Mouse (Mus musculus) CH12.LX (cell line): ENCODE results near the gene Rpl3l. TPM values are rescaled to one million over a fixed set of nuclear protein-coding genes. Genes with fewer than 3 reads are reported as not detected.

ENCODE experiments used
- DNase-seq: peaks from one replicate; pipeline ENCODE4 v3.0.0-alpha.2; 2013; ENCODE audit errors: extremely low read depth
- H3K27ac ChIP-seq: 2 replicates; pipeline ENCODE4 v1.5.1; 2012; ENCODE audit warnings: low read depth, mild to moderate bottlenecking, control low read depth, moderate library complexity; ENCODE audit not compliant: insufficient read depth
- H3K27me3 ChIP-seq: replicated peaks from 2 replicates; pipeline ENCODE3; 2012; ENCODE audit warnings: inconsistent platforms
- H3K36me3 ChIP-seq, 2 experiments: replicated peaks in 1 of 2; 2 replicates each; pipeline versions ENCODE3 to v1.6.1; 2012; ENCODE audit warnings: inconsistent platforms in 1 of 2, low read length in 1 of 2, mild to moderate bottlenecking in 1 of 2, mixed read lengths in 1 of 2, moderate library complexity in 1 of 2; ENCODE audit not compliant: control insufficient read depth in 1 of 2, insufficient read depth in 1 of 2
- H3K4me1 ChIP-seq, 2 experiments: 2 replicates each; pipeline ENCODE4 v1.6.1; 2012; ENCODE audit warnings: inconsistent platforms in 1 of 2, moderate library complexity in 1 of 2; ENCODE audit not compliant: insufficient read depth in 2 of 2, control insufficient read depth in 1 of 2
- H3K4me2 ChIP-seq: 2 replicates; pipeline ENCODE4 v1.6.1; 2012; ENCODE audit warnings: low read depth, mild to moderate bottlenecking, control low read depth; ENCODE audit not compliant: poor library complexity, insufficient read depth, severe bottlenecking
- H3K4me3 ChIP-seq, 3 experiments: fragments of 150-350 bp in 1 of 3; sonication (generic) in 1 of 3; replicated peaks in 1 of 3; 2 replicates each; pipeline versions ENCODE3 to v1.5.1; 2011 to 2012; ENCODE audit warnings: low read depth in 2 of 3, low read length in 2 of 3, mild to moderate bottlenecking in 2 of 3, moderate library complexity in 2 of 3, control low read depth in 1 of 3, improper control_type of control experiment in 1 of 3, inconsistent platforms in 1 of 3, mixed read lengths in 1 of 3; ENCODE audit not compliant: poor library complexity in 1 of 3
- H3K79me2 ChIP-seq: replicated peaks from 2 replicates; pipeline ENCODE4 v1.6.1; 2012; ENCODE audit warnings: mild to moderate bottlenecking, moderate library complexity; ENCODE audit not compliant: control insufficient read depth, poor library complexity, insufficient read depth, severe bottlenecking; ENCODE audit errors: extremely low read depth
- H3K9ac ChIP-seq: 2 replicates; pipeline ENCODE4 v1.6.1; 2012; ENCODE audit warnings: low read depth, mild to moderate bottlenecking, control low read depth, moderate library complexity; ENCODE audit not compliant: insufficient read depth
- H3K9me3 ChIP-seq: replicated peaks from 2 replicates; pipeline ENCODE3; 2012; ENCODE audit warnings: low read length, inconsistent platforms, mixed read lengths
- BHLHE40 ChIP-seq: IDR thresholded peaks from 2 replicates; pipeline ENCODE4 v1.6.1; 2011; ENCODE audit warnings: mild to moderate bottlenecking, low read depth, low read length, improper control_type of control experiment
- CHD1 ChIP-seq: IDR thresholded peaks from 2 replicates; pipeline ENCODE4 v1.6.1; 2012; ENCODE audit warnings: low read depth, low read length, improper control_type of control experiment, inconsistent platforms
- CHD2 ChIP-seq: IDR thresholded peaks from 2 replicates; pipeline ENCODE4 v1.6.1; 2011; ENCODE audit warnings: low read length, improper control_type of control experiment
- E2F4 ChIP-seq: IDR thresholded peaks from 2 replicates; pipeline ENCODE4 v1.6.1; 2011; ENCODE audit warnings: low read depth, low read length, improper control_type of control experiment; ENCODE audit not compliant: insufficient replicate concordance
- ELF1 ChIP-seq: IDR thresholded peaks from 2 replicates; pipeline ENCODE4 v1.6.1; 2014; ENCODE audit warnings: low read depth, mild to moderate bottlenecking, inconsistent platforms, low read length, improper control_type of control experiment
- ETS1 ChIP-seq: conservative IDR thresholded peaks from 2 replicates; pipeline ENCODE4 v1.6.1; 2012; ENCODE audit warnings: low read depth, mild to moderate bottlenecking, inconsistent platforms, low read length, improper control_type of control experiment, moderate library complexity
- HCFC1 ChIP-seq: IDR thresholded peaks from 2 replicates; pipeline ENCODE4 v1.6.1; 2012; ENCODE audit warnings: low read depth, mild to moderate bottlenecking, inconsistent platforms, low read length, improper control_type of control experiment
- IRF4 ChIP-seq: IDR thresholded peaks from 2 replicates; pipeline ENCODE4 v1.6.1; 2014; ENCODE audit warnings: low read depth, mild to moderate bottlenecking, inconsistent platforms, low read length, improper control_type of control experiment
- JUN ChIP-seq: IDR thresholded peaks from 2 replicates; pipeline ENCODE4 v1.6.1; 2011; ENCODE audit warnings: low read depth, mild to moderate bottlenecking, low read length, improper control_type of control experiment, moderate library complexity; ENCODE audit not compliant: insufficient read depth
- JUND ChIP-seq: conservative IDR thresholded peaks from 2 replicates; pipeline ENCODE4 v1.6.1; 2011; ENCODE audit warnings: low read depth, low read length, improper control_type of control experiment
- KAT2A ChIP-seq: IDR thresholded peaks from 2 replicates; pipeline ENCODE4 v1.6.1; 2012; ENCODE audit warnings: low read length, improper control_type of control experiment, inconsistent platforms; ENCODE audit not compliant: insufficient replicate concordance
- MAFK ChIP-seq: IDR thresholded peaks from 2 replicates; pipeline ENCODE4 v1.6.1; 2011; ENCODE audit warnings: low read length, improper control_type of control experiment; ENCODE audit not compliant: insufficient replicate concordance
- MEF2A ChIP-seq: IDR thresholded peaks from 2 replicates; pipeline ENCODE4 v1.6.1; 2014; ENCODE audit warnings: low read depth, mild to moderate bottlenecking, inconsistent platforms, low read length, improper control_type of control experiment, borderline replicate concordance
- MXI1 ChIP-seq: IDR thresholded peaks from 2 replicates; pipeline ENCODE4 v1.6.1; 2011; ENCODE audit warnings: mild to moderate bottlenecking, low read depth, low read length, improper control_type of control experiment
- POLR2A ChIP-seq: IDR thresholded peaks from 2 replicates; pipeline ENCODE4 v1.6.1; 2011; ENCODE audit warnings: low read depth, mild to moderate bottlenecking, improper control_type of control experiment, low read length
- RAD21 ChIP-seq: IDR thresholded peaks from 2 replicates; pipeline ENCODE4 v1.6.1; 2011; ENCODE audit warnings: low read depth, mild to moderate bottlenecking, low read length, improper control_type of control experiment, moderate library complexity
- SIN3A ChIP-seq: IDR thresholded peaks from 2 replicates; pipeline ENCODE4 v1.6.1; 2012; ENCODE audit warnings: low read length, improper control_type of control experiment, inconsistent platforms
- SMC3 ChIP-seq: IDR thresholded peaks from 2 replicates; pipeline ENCODE4 v1.6.1; 2011; ENCODE audit warnings: low read depth, low read length, improper control_type of control experiment
- TBP ChIP-seq: conservative IDR thresholded peaks from 2 replicates; pipeline ENCODE4 v1.6.1; 2011; ENCODE audit warnings: low read depth, low read length, improper control_type of control experiment
- TCF12 ChIP-seq: IDR thresholded peaks from 2 replicates; pipeline ENCODE4 v1.6.1; 2014; ENCODE audit warnings: low read depth, mild to moderate bottlenecking, inconsistent platforms, low read length, improper control_type of control experiment
- USF2 ChIP-seq: conservative IDR thresholded peaks from 2 replicates; pipeline ENCODE4 v1.6.1; 2011; ENCODE audit warnings: low read depth, low read length, improper control_type of control experiment
- ZKSCAN1 ChIP-seq: IDR thresholded peaks from 2 replicates; pipeline ENCODE4 v1.6.1; 2012; ENCODE audit warnings: low read depth, inconsistent platforms, low read length, improper control_type of control experiment, borderline replicate concordance
- ZNF384 ChIP-seq: IDR thresholded peaks from 2 replicates; pipeline ENCODE4 v1.6.1; 2012; ENCODE audit warnings: low read depth, low read length, improper control_type of control experiment, inconsistent platforms
- dilution Hi-C: fragments of 300-500 bp; cut with MboI; formaldehyde crosslinking; loops from 2 replicates; pipeline ENCODE4 v1.14.3; 2020; ENCODE audit warnings: low sequenced_read_pairs; ENCODE audit not compliant: extremely low pct_unique_long_range_greater_than_20kb, extremely low pct_ligation_motif_present
- in situ Hi-C: fragments of 300-500 bp; cut with MboI; formaldehyde crosslinking; loops from 3 replicates; pipeline ENCODE4 v1.14.3; 2019; ENCODE audit warnings: low sequenced_read_pairs, low pct_ligation_motif_present, low pct_unique_long_range_greater_than_20kb, mixed read lengths
- polyA plus RNA-seq: library from polyadenylated mRNA; unstranded; fragments of >175 nt; gene quantifications from 2 replicates; pipeline ENCODE4 v1.2.1, GENCODE M21; 2012; ENCODE audit warnings: low read depth; ENCODE audit not compliant: insufficient read length
- total RNA-seq, 2 experiments: library from RNA; depleted of rRNA; stranded (reverse); fragments of 300-350 nt in 1 of 2; fragments of >200 nt in 1 of 2; gene quantifications; 2 replicates each; pipeline ENCODE4 v1.2.3; 2012 to 2014

The Rpl3l gene
- total and polyA plus RNA-seq, 3 experiments, result 0.91 TPM; not detected in 2

GRCm38 (mm10) chr17:24742307-24742706 lies 14.7 kb downstream of the Rpl3l start:
- Histone ChIP-seq H3K4me2 (no peak overlapping the region), H3K27ac (no peak overlapping the region), H3K9ac (no peak overlapping the region), H3K9me3 (no peaks in the 10 kb centered on the region), H3K27me3 (peaks cover 14% of the 10 kb centered on the region), H3K4me3 (no peak overlapping the region), H3K36me3 (peaks cover 13 to 38% of the 10 kb centered on the region in 2 experiments), H3K4me1 (peaks cover 0 to 15% of the 10 kb centered on the region in 2 experiments; a peak in 2 of 4 replicates), H3K79me2 (no peaks in the 10 kb centered on the region)
- TF ChIP-seq IRF4 (no peak), ZNF384 (no peak), POLR2A (no peak), JUN (no peak), BHLHE40 (no peak), TCF12 (no peak), HCFC1 (no peak), SIN3A (no peak), JUND (no peak), MXI1 (no peak), RAD21 (no peak), ELF1 (no peak), SMC3 (no peak), MAFK (no peak), MEF2A (no peak), ETS1 (no peak), USF2 (no peak), ZKSCAN1 (no peak)
- DNase-seq, result no peak
- in situ Hi-C loops (loop anchor here (5.0 kb wide), 2 partner anchors 65 to 145 kb away; partner anchors contain the start of genes Nubp2 and Spsb3), dilution Hi-C loops (no loop called here)

- TF ChIP-seq CHD1 (no peak), CHD2 (no peak), IRF4 (no peak), TBP (no peak), JUND (no peak), KAT2A (no peak), E2F4 (no peak), TCF12 (no peak)
- H3K27me3 ChIP-seq, result peaks cover 26% of the 10 kb centered on the region
- dilution Hi-C loops (no loop called here), in situ Hi-C loops (loop anchor here (5.0 kb wide), 2 partner anchors 63 to 143 kb away; partner anchors contain the start of genes Nubp2 and Spsb3)
- H3K9me3 ChIP-seq, result no peaks in the 10 kb centered on the region
- H3K4me1 ChIP-seq, result peaks cover 0 to 10% of the 10 kb centered on the region in 2 experiments; a peak in 1 of 4 replicates
- no peak overlapping the region for H3K4me2 ChIP-seq
- peaks cover 13 to 38% of the 10 kb centered on the region in 2 experiments for H3K36me3 ChIP-seq
- H3K4me3 ChIP-seq, result no peak overlapping the region
- H3K27ac ChIP-seq, result no peak overlapping the region
- no peak for DNase-seq
- H3K79me2 ChIP-seq, result no peaks in the 10 kb centered on the region
- no peak overlapping the region for H3K9ac ChIP-seq
Measured at GRCm38 (mm10) chr17:24743896-24744295, 16.3 kb downstream of the Rpl3l start.
